Mouse (Mus musculus) kidney, adult 2 months (tissue): ENCODE data around the gene Phyhd1. TPM values are rescaled to one million over a fixed set of nuclear protein-coding genes. Genes with fewer than 3 reads are reported as not detected.

Experiments used
- DNase-seq: peaks from one replicate; pipeline ENCODE4 v3.0.0; 2021
- H3K27ac ChIP-seq: fragments of 200-500 bp; 2 replicates; pipeline ENCODE4 v1.5.1; 2012; ENCODE audit warnings: low read depth, low read length, control low read depth, inconsistent platforms; ENCODE audit not compliant: insufficient read depth
- H3K27me3 ChIP-seq: fragments of 200-500 bp; replicated peaks from 2 replicates; pipeline ENCODE4 v1.6.1; 2012; ENCODE audit warnings: mild to moderate bottlenecking, moderate library complexity, low read length, inconsistent platforms; ENCODE audit not compliant: control insufficient read depth, insufficient read depth
- H3K36me3 ChIP-seq: fragments of 200-500 bp; 2 replicates; pipeline ENCODE4 v1.6.1; 2012; ENCODE audit warnings: mild to moderate bottlenecking, moderate library complexity, low read length, inconsistent platforms; ENCODE audit not compliant: control insufficient read depth, insufficient read depth
- H3K4me1 ChIP-seq: fragments of 200-500 bp; 2 replicates; pipeline ENCODE4 v1.6.1; 2011; ENCODE audit warnings: low read length; ENCODE audit not compliant: control insufficient read depth, insufficient read depth
- H3K4me3 ChIP-seq: fragments of 200-500 bp; 2 replicates; pipeline ENCODE4 v1.5.1; 2011; ENCODE audit warnings: mild to moderate bottlenecking, low read depth, low read length, control low read depth; ENCODE audit not compliant: insufficient read depth
- CTCF ChIP-seq: fragments of 200-500 bp; conservative IDR thresholded peaks from 2 replicates; pipeline ENCODE4 v1.5.1; 2011; ENCODE audit warnings: low read depth, mild to moderate bottlenecking, control low read depth, low read length, moderate library complexity, mixed read lengths; ENCODE audit not compliant: insufficient read depth, insufficient read length
- POLR2A ChIP-seq: fragments of 200-500 bp; IDR thresholded peaks from one replicate; pipeline ENCODE4 v1.6.1; 2011; ENCODE audit warnings: low read depth, low read length, control low read depth
- WGBS: fragments of 180-500 bp; shearing (Covaris S2); methylation state at CpG from one replicate; pipeline ENCODE4 v1.1.7; 2018; 5-methylcytosine and 5-hydroxymethylcytosine counted together
- polyA plus RNA-seq: library from polyadenylated mRNA; depleted of rRNA; stranded (reverse); fragments of >200 nt; gene quantifications from 2 replicates; pipeline ENCODE4 v1.2.3, GENCODE M21; 2012

Gene Phyhd1
- polyA plus RNA-seq, 1 experiment: 117 TPM

GRCm38 (mm10) chr2:30261064-30261736 lies 4.8 kb upstream of the Phyhd1 start:
- TF ChIP-seq CTCF (peak; percentile 15; the same call in 1 of the 2 replicates), POLR2A (no peak)
- Histone ChIP-seq H3K27ac (no peak overlapping the region), H3K27me3 (no peaks in the 10 kb centered on the region), H3K36me3 (peaks cover 2% of the 10 kb centered on the region; the same call in 1 of the 2 replicates), H3K4me3 (no peak overlapping the region), H3K4me1 (peaks cover 45% of the 10 kb centered on the region)
- DNase-seq: peak; percentile 26
- 72% methylated on average over 4 of the region's 4 CpGs for WGBS

DNA sequence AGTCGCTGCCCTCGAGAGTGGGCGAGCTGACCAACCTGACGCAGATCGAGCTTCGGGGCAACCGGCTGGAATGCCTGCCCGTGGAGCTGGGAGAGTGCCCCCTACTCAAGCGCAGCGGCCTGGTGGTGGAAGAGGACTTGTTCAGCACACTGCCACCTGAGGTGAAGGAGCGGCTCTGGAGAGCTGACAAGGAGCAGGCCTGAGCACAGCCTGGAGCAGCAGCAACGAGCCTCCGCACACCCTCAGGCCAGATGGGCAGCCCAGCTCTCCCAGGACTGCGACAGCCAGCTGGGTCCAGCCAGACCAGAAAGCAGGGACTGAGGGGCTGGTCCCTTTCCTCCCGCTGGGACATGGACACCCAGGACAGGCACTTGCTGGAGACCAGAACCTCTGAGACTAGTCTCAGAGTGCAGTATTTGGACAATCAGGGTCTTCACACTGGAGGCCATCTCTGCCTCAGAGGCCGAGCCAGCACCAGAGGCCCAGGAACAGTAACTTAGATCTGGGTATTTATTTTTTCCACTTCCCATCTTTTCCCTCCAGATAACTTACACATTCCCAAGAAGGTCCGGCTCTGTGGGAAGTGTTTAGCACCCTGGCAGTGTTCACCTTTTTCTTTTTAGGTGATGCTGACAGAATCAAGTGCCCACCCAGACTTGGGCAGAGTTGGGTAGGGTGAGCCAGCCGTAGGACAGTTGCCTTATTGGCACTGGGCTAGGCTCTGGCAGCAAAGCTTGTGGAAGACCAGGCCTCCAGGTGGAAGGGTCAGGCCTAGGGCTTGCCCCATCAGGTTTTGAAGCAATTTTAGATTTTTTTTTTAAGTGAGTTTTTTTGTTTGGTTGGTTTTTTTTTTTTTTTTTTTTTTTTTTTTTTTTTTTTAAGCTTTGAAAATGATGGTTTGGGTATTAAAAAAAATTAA lies 3.8 kb upstream of the Phyhd1 start:
- Histone ChIP-seq H3K4me3 (no peak overlapping the region), H3K27me3 (no peaks in the 10 kb centered on the region), H3K36me3 (0 out of 2 replicates have a peak, but pooled peaks cover 2% of the 10 kb centered on the region), H3K4me1 (peaks cover 52% of the 10 kb centered on the region), H3K27ac (peak overlapping the region; percentile 32; the same call in 1 of the 2 replicates)
- peak; percentile 33 for DNase-seq
- WGBS: 89% methylated on average over 18 of the region's 18 CpGs
- TF ChIP-seq CTCF (no peak), POLR2A (no peak)

- Histone ChIP-seq H3K36me3 (no peaks in the 10 kb centered on the region), H3K27me3 (no peaks in the 10 kb centered on the region), H3K4me1 (peaks cover 53% of the 10 kb centered on the region), H3K4me3 (no peak overlapping the region), H3K27ac (peak overlapping the region; percentile 34)
- TF ChIP-seq CTCF: no peak
- no peak for TF ChIP-seq POLR2A
- peak; percentile 93 for DNase-seq
- 14% methylated on average over 4 of the region's 4 CpGs for WGBS
These were observed 3.1 kb upstream of the Phyhd1 start for GRCm38 (mm10) chr2:30262840-30263441.

GRCm38 (mm10) chr2:30263811-30264210 lies 2.2 kb upstream of the Phyhd1 start:
- H3K4me1 ChIP-seq: peaks cover 51% of the 10 kb centered on the region

GRCm38 (mm10) chr2:30264671-30265519 lies 1.1 kb upstream of the Phyhd1 start:
- 14% methylated on average over 7 of the region's 7 CpGs for WGBS
- Histone ChIP-seq H3K27ac (peak overlapping the region; percentile 93), H3K4me3 (no peak overlapping the region), H3K4me1 (peaks cover 52% of the 10 kb centered on the region), H3K27me3 (no peaks in the 10 kb centered on the region), H3K36me3 (no peaks in the 10 kb centered on the region)
- peak; percentile 63 for DNase-seq
- TF ChIP-seq POLR2A: no peak
- TF ChIP-seq CTCF: no peak

More at GRCm38 (mm10) chr2:30263811-30264210, 2.2 kb upstream of the Phyhd1 start:
- Histone ChIP-seq H3K36me3 (no peaks in the 10 kb centered on the region), H3K27ac (peak overlapping the region; percentile 93), H3K4me3 (no peak overlapping the region), H3K27me3 (no peaks in the 10 kb centered on the region)
- no peak for TF ChIP-seq CTCF
- no peak for TF ChIP-seq POLR2A
- WGBS: 85% methylated on average over 6 of the region's 6 CpGs
- DNase-seq: no peak

- Histone ChIP-seq H3K27me3 (no peaks in the 10 kb centered on the region), H3K27ac (peak overlapping the region; percentile 93), H3K4me3 (peak overlapping the region; percentile 39), H3K4me1 (peaks cover 55% of the 10 kb centered on the region), H3K36me3 (no peaks in the 10 kb centered on the region)
- 3% methylated on average over 4 of the region's 4 CpGs for WGBS
- DNase-seq: peak; percentile 97
- TF ChIP-seq CTCF (no peak), POLR2A (peak; percentile 76)
These were observed 464 bp downstream of the Phyhd1 start for GRCm38 (mm10) chr2:30266392-30266941.
